Mouse (Mus musculus) liver, embryonic 15.5 days (tissue): ENCODE measurements around the gene Plekha5. TPM values are rescaled to one million over a fixed set of nuclear protein-coding genes. Genes with fewer than 3 reads are reported as not detected.
A peak's percentile ranks its signal among the peaks of the same experiment; 100 is the strongest.

Experiments
- ATAC-seq: fragments of 200-750 bp; cut with Nextera tagmentation; 2 replicates; pipeline ENCODE4 v1.8.0; 2017; ENCODE audit warnings: moderate number of reproducible peaks, mild to moderate bottlenecking, moderate library complexity; ENCODE audit not compliant: insufficient read depth
- H3K27ac ChIP-seq: fragments of 300-500 bp; sonication (generic); replicated peaks from 2 replicates; pipeline ENCODE4 v1.5.1; 2015; ENCODE audit warnings: mild to moderate bottlenecking, inconsistent platforms
- H3K27me3 ChIP-seq: fragments of 300-500 bp; sonication (generic); 2 replicates; pipeline ENCODE4 v1.6.1; 2015; ENCODE audit warnings: mild to moderate bottlenecking, inconsistent platforms
- H3K36me3 ChIP-seq: fragments of 300-500 bp; sonication (generic); replicated peaks from 2 replicates; pipeline ENCODE4 v1.6.1; 2015; ENCODE audit warnings: moderate library complexity, mild to moderate bottlenecking, inconsistent platforms
- H3K4me1 ChIP-seq: fragments of 300-500 bp; sonication (generic); replicated peaks from 2 replicates; pipeline ENCODE4 v1.6.1; 2015; ENCODE audit warnings: inconsistent platforms
- H3K4me2 ChIP-seq: fragments of 300-500 bp; sonication (generic); 2 replicates; pipeline ENCODE4 v1.6.1; 2015; ENCODE audit warnings: moderate library complexity, mild to moderate bottlenecking, inconsistent platforms
- H3K4me3 ChIP-seq: fragments of 300-500 bp; sonication (generic); replicated peaks from 2 replicates; pipeline ENCODE4 v1.5.1; 2015; ENCODE audit warnings: mild to moderate bottlenecking, inconsistent platforms
- H3K9ac ChIP-seq: fragments of 300-500 bp; sonication (generic); 2 replicates; pipeline ENCODE4 v1.6.1; 2015; ENCODE audit warnings: moderate library complexity, mild to moderate bottlenecking, inconsistent platforms
- H3K9me3 ChIP-seq: fragments of 300-500 bp; sonication (generic); replicated peaks from 2 replicates; pipeline ENCODE4 v1.6.1; 2016; ENCODE audit warnings: inconsistent platforms
- WGBS: fragments of 180-500 bp; shearing (Covaris S2); methylation state at CpG from one replicate; pipeline ENCODE4 v1.1.7; 2015; ENCODE audit warnings: mixed read lengths; ENCODE audit not compliant: insufficient replicate concordance; 5-methylcytosine and 5-hydroxymethylcytosine counted together
- polyA plus RNA-seq: library from polyadenylated mRNA; unstranded; fragments of >200 nt; fragmentation: Nextera tagmentation; extraction: Ambion mirVana; gene quantifications from 2 replicates; pipeline ENCODE4 v1.2.1, GENCODE M21; 2015

Plekha5 gene
- polyA plus RNA-seq: 4.0 and 6.1 TPM in 2 replicates

- H3K4me2 ChIP-seq: peak within 1 kb of the TSS; percentile 76
- peak within 1 kb of the TSS; percentile 35 for H3K27ac ChIP-seq
- peak within 1 kb of the TSS; percentile 69 for H3K4me3 ChIP-seq
- peaks cover 38% of the 10 kb centered on the region for H3K27me3 ChIP-seq
- H3K4me1 ChIP-seq: 0 out of 2 replicates have a peak, but pooled peaks cover 5% of the 10 kb centered on the region
- peak within 1 kb of the TSS; percentile 60 for H3K9ac ChIP-seq
- under 1% methylated on average over 54 of the region's 65 CpGs for WGBS
- no peaks in the 10 kb centered on the region for H3K9me3 ChIP-seq
- no peaks in the 10 kb centered on the region for H3K36me3 ChIP-seq
- ATAC-seq: peak; percentile 82
Measured at GRCm38 (mm10) chr6:140423846-140424200, at the start of gene Plekha5. Gene Plekha5 (plus strand): TSS chr6:140424054.

- WGBS: 51% methylated on average over 4 of the region's 4 CpGs
- H3K9ac ChIP-seq: no peak overlapping the region
Measured at GRCm38 (mm10) chr6:140375671-140376070, 48.2 kb upstream of the Plekha5 start.

GRCm38 (mm10) chr6:140380588-140380987 lies 43.3 kb upstream of the Plekha5 start:
- Histone ChIP-seq H3K36me3 (no peaks in the 10 kb centered on the region), H3K27ac (no peak overlapping the region), H3K9ac (no peak overlapping the region), H3K27me3 (no peaks in the 10 kb centered on the region), H3K4me2 (no peak overlapping the region), H3K4me3 (no peak overlapping the region), H3K4me1 (no peaks in the 10 kb centered on the region), H3K9me3 (no peaks in the 10 kb centered on the region)
- no peak for ATAC-seq
- WGBS: 15% methylated on average over 2 of the region's 2 CpGs

More at GRCm38 (mm10) chr6:140375671-140376070, 48.2 kb upstream of the Plekha5 start:
- Histone ChIP-seq H3K4me3 (no peak overlapping the region), H3K9me3 (no peaks in the 10 kb centered on the region), H3K4me2 (no peak overlapping the region), H3K4me1 (no peaks in the 10 kb centered on the region), H3K27me3 (no peaks in the 10 kb centered on the region), H3K27ac (no peak overlapping the region), H3K36me3 (no peaks in the 10 kb centered on the region)
- no peak for ATAC-seq

- ATAC-seq: no peak
- Histone ChIP-seq H3K9ac (no peak overlapping the region), H3K27me3 (no peaks in the 10 kb centered on the region), H3K27ac (no peak overlapping the region), H3K4me1 (no peaks in the 10 kb centered on the region), H3K4me2 (no peak overlapping the region), H3K9me3 (no peaks in the 10 kb centered on the region), H3K4me3 (no peak overlapping the region), H3K36me3 (no peaks in the 10 kb centered on the region)
- 62% methylated on average over 8 of the region's 8 CpGs for WGBS
Measured at GRCm38 (mm10) chr6:140381162-140381561, 42.7 kb upstream of the Plekha5 start.

- Histone ChIP-seq H3K27ac (no peak overlapping the region), H3K4me2 (no peak overlapping the region), H3K27me3 (no peaks in the 10 kb centered on the region), H3K36me3 (no peaks in the 10 kb centered on the region), H3K4me1 (no peaks in the 10 kb centered on the region), H3K9ac (no peak overlapping the region), H3K9me3 (no peaks in the 10 kb centered on the region), H3K4me3 (no peak overlapping the region)
- 69% methylated on average over 10 of the region's 10 CpGs for WGBS
- no peak for ATAC-seq
Measured at GRCm38 (mm10) chr6:140383580-140384400, 40.1 kb upstream of the Plekha5 start.

- Histone ChIP-seq H3K4me2 (no peak overlapping the region), H3K27me3 (no peaks in the 10 kb centered on the region), H3K9ac (no peak overlapping the region), H3K4me1 (no peaks in the 10 kb centered on the region), H3K36me3 (no peaks in the 10 kb centered on the region), H3K4me3 (no peak overlapping the region), H3K9me3 (no peaks in the 10 kb centered on the region), H3K27ac (no peak overlapping the region)
- 79% methylated on average over 7 of the region's 7 CpGs for WGBS
- ATAC-seq: no peak
Measured at GRCm38 (mm10) chr6:140396687-140397086, 27.2 kb upstream of the Plekha5 start.

- WGBS: 60% methylated on average over 13 of the region's 13 CpGs
- H3K9ac ChIP-seq: no peak overlapping the region
- no peaks in the 10 kb centered on the region for H3K9me3 ChIP-seq
- no peaks in the 10 kb centered on the region for H3K36me3 ChIP-seq
- H3K27me3 ChIP-seq: no peaks in the 10 kb centered on the region
- no peak overlapping the region for H3K27ac ChIP-seq
- ATAC-seq: no peak
- H3K4me3 ChIP-seq: no peak overlapping the region
- no peak overlapping the region for H3K4me2 ChIP-seq
- no peaks in the 10 kb centered on the region for H3K4me1 ChIP-seq
Measured at GRCm38 (mm10) chr6:140402766-140403310, 21.0 kb upstream of the Plekha5 start.

- Histone ChIP-seq H3K9me3 (no peaks in the 10 kb centered on the region), H3K36me3 (no peaks in the 10 kb centered on the region), H3K27ac (no peak overlapping the region), H3K4me3 (no peak overlapping the region), H3K4me2 (no peak overlapping the region), H3K4me1 (no peaks in the 10 kb centered on the region), H3K9ac (no peak overlapping the region), H3K27me3 (no peaks in the 10 kb centered on the region)
- ATAC-seq: no peak
- WGBS: 70% methylated on average over 3 of the region's 3 CpGs
Measured at GRCm38 (mm10) chr6:140411996-140412395, 11.9 kb upstream of the Plekha5 start.

GRCm38 (mm10) chr6:140423041-140423845 lies 611 bp upstream of the Plekha5 start:
- peak overlapping the region; percentile 25; the same call in 1 of the 2 replicates for H3K9ac ChIP-seq
- no peaks in the 10 kb centered on the region for H3K36me3 ChIP-seq
- no peak overlapping the region for H3K27ac ChIP-seq
- no peak for ATAC-seq
- H3K27me3 ChIP-seq: peaks cover 38% of the 10 kb centered on the region
- WGBS: 13% methylated on average over 29 of the region's 29 CpGs
- peak overlapping the region; percentile 69 for H3K4me3 ChIP-seq
- peak overlapping the region; percentile 76 for H3K4me2 ChIP-seq
- H3K9me3 ChIP-seq: no peaks in the 10 kb centered on the region
- 0 out of 2 replicates have a peak, but pooled peaks cover 5% of the 10 kb centered on the region for H3K4me1 ChIP-seq

- H3K4me2 ChIP-seq: peak overlapping the region; percentile 76
- H3K4me3 ChIP-seq: peak overlapping the region; percentile 69
- ATAC-seq: peak; percentile 45
- WGBS: under 1% methylated on average over 66 of the region's 72 CpGs
- H3K36me3 ChIP-seq: no peaks in the 10 kb centered on the region
- H3K9ac ChIP-seq: peak overlapping the region; percentile 60
- 0 out of 2 replicates have a peak, but pooled peaks cover 5% of the 10 kb centered on the region for H3K4me1 ChIP-seq
- peak overlapping the region; percentile 35 for H3K27ac ChIP-seq
- no peaks in the 10 kb centered on the region for H3K9me3 ChIP-seq
- H3K27me3 ChIP-seq: peaks cover 38% of the 10 kb centered on the region
Measured at GRCm38 (mm10) chr6:140424201-140424990, 542 bp downstream of the Plekha5 start.
